Mouse (Mus musculus): ENCODE measurements around the gene Mrpl33. TPM values are rescaled to one million over a fixed set of nuclear protein-coding genes. Genes with fewer than 3 reads are reported as not detected.

The Mrpl33 gene
- polyA plus RNA-seq, 1 experiment from 2014 or later = 305 TPM

DNA sequence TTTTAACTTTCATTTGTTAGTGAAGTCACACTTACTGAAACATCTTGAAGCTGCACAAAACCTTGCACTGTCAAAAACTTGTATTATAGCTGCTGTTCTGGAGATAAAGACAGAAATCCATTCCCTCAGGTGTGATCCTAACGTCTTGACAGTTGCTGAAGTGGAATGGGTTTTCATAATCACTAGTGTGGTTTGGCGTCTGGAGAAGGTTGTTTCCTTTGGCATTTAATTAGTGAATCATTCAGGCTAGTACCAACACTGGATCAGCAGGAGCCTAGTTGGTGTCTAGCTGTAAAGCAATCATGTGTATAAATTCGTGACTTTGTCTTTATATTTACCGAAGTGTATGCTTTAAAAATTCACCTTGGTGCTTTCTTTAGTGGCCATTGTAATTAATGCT, 102.2 kb downstream of the Mrpl33 start:
- 53% methylated on average over 4 of the region's 4 CpGs for WGBS
- Histone ChIP-seq H3K27ac (replicated peaks; ENCODE audit: low read depth, low read length) (no peak overlapping the region), H3K4me3 (ENCODE audit: low read depth, low read length) (no peak overlapping the region)

DNA sequence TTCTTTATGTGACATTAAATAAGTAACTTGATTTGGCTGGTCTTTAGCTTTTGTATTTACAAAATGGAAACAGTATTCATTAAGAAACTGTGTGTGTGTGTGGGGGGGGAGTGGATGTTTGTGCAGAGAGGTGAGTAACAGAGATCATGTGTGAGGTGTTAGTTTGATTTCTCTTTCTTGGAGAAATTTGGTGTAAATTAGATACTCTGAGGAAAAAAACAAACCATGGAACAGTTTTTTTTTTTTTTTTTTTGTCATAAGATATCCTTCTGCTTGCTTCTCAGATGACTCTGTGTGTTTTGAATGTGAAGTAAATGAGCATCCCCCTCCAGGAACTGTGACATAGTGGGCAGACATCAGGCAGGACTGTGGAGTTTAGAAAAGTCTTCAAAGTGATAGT, 102.7 kb downstream of the Mrpl33 start:
- Histone ChIP-seq H3K27me3 (replicated peaks; ENCODE audit: control insufficient read depth, insufficient read depth, low read length) (no peaks in the 10 kb centered on the region), H3K27ac (replicated peaks; ENCODE audit: low read depth, low read length) (no peak overlapping the region), H3K36me3 (ENCODE audit: control insufficient read depth, insufficient read depth, low read length) (no peaks in the 10 kb centered on the region), H3K9me3 (ENCODE audit: control insufficient read depth, low read length) (no peaks in the 10 kb centered on the region), H3K9ac (ENCODE audit: low read depth, low read length) (no peak overlapping the region), H3K4me2 (ENCODE audit: low read depth, low read length) (no peak overlapping the region), H3K4me3 (ENCODE audit: low read depth, low read length) (no peak overlapping the region), H3K4me1 (ENCODE audit: control insufficient read depth, insufficient read depth, low read length) (peaks cover 8% of the 10 kb centered on the region)
- no peak for ATAC-seq (ENCODE audit: low read depth)
- no peak for DNase-seq (ENCODE audit: low spot score)

More for the DNA sequence above, 102.2 kb downstream of the Mrpl33 start:
- Histone ChIP-seq H3K4me1 (ENCODE audit: control insufficient read depth, insufficient read depth, low read length) (peaks cover 8% of the 10 kb centered on the region), H3K4me2 (ENCODE audit: low read depth, low read length) (peak overlapping the region; percentile 83; the same call in 1 of the 2 replicates), H3K9me3 (ENCODE audit: control insufficient read depth, low read length) (no peaks in the 10 kb centered on the region), H3K36me3 (ENCODE audit: control insufficient read depth, insufficient read depth, low read length) (no peaks in the 10 kb centered on the region), H3K27me3 (replicated peaks; ENCODE audit: control insufficient read depth, insufficient read depth, low read length) (no peaks in the 10 kb centered on the region), H3K9ac (ENCODE audit: low read depth, low read length) (no peak overlapping the region)
- no peak for DNase-seq (ENCODE audit: low spot score)
- ATAC-seq (ENCODE audit: low read depth) = no peak

DNA sequence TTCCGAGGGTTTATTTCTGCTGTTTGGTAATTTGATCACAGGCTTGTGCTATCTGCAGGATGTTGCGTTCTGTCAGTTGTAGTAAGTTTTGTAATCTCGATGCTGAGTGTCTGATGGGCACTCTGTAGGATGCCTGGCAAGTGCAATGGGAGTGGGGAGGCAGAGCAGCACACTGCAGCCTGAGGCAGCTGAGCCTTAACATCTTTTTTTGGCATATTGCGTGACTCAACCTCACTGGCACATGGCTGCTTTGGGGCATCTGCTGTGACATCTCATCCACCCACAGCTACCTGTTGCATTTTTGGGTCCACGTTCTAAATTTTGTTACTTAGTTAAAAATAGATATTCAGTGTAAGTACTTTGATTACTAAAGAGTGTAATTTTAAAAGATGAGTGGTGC, 108.2 kb downstream of the Mrpl33 start:
- H3K9ac ChIP-seq (ENCODE audit: low read depth, low read length) = no peak overlapping the region
- no peaks in the 10 kb centered on the region for H3K36me3 ChIP-seq (ENCODE audit: control insufficient read depth, insufficient read depth, low read length)
- H3K9me3 ChIP-seq (ENCODE audit: control insufficient read depth, low read length) = no peaks in the 10 kb centered on the region
- no peak overlapping the region for H3K4me3 ChIP-seq (ENCODE audit: low read depth, low read length)
- DNase-seq (ENCODE audit: low spot score) = no peak
- H3K27me3 ChIP-seq (replicated peaks; ENCODE audit: control insufficient read depth, insufficient read depth, low read length) = no peaks in the 10 kb centered on the region
- no peaks in the 10 kb centered on the region for H3K4me1 ChIP-seq (ENCODE audit: control insufficient read depth, insufficient read depth, low read length)
- ATAC-seq (ENCODE audit: low read depth) = no peak
- 80% methylated on average over 5 of the region's 5 CpGs for WGBS
- H3K27ac ChIP-seq (replicated peaks; ENCODE audit: low read depth, low read length) = no peak overlapping the region
- H3K4me2 ChIP-seq (ENCODE audit: low read depth, low read length) = no peak overlapping the region

DNA sequence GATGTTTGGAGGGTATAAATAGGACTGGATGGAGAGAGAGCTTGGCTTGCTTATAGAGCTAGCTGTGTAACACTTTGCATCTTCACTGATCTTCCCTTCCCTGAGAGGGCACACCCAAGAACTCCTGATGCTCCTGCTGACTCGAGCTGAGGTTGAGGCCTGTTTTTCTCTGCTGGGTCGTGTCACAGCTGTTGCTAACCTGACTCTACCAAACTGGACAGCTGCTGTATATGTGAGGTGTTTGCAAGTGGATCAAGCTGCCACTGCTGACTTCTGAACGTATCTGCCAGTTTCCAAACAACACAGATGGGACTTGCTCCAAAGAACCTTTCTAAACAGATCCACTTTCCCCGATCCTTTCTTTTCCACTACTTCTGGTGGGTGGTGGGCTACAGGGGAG, 110.1 kb downstream of the Mrpl33 start:
- no peak overlapping the region for H3K4me2 ChIP-seq (ENCODE audit: low read depth, low read length)
- H3K27ac ChIP-seq (replicated peaks; ENCODE audit: low read depth, low read length) = no peak overlapping the region
- no peaks in the 10 kb centered on the region for H3K4me1 ChIP-seq (ENCODE audit: control insufficient read depth, insufficient read depth, low read length)
- ATAC-seq (ENCODE audit: low read depth) (no peak), DNase-seq (ENCODE audit: low spot score) (no peak)
- 78% methylated on average over 4 of the region's 4 CpGs for whole genome bisulfite sequencing
- H3K9me3 ChIP-seq (ENCODE audit: control insufficient read depth, low read length) = no peaks in the 10 kb centered on the region
- no peak overlapping the region for H3K9ac ChIP-seq (ENCODE audit: low read depth, low read length)
- no peak overlapping the region for H3K4me3 ChIP-seq (ENCODE audit: low read depth, low read length)
- H3K27me3 ChIP-seq (replicated peaks; ENCODE audit: control insufficient read depth, insufficient read depth, low read length) = no peaks in the 10 kb centered on the region
- no peaks in the 10 kb centered on the region for H3K36me3 ChIP-seq (ENCODE audit: control insufficient read depth, insufficient read depth, low read length)

DNA sequence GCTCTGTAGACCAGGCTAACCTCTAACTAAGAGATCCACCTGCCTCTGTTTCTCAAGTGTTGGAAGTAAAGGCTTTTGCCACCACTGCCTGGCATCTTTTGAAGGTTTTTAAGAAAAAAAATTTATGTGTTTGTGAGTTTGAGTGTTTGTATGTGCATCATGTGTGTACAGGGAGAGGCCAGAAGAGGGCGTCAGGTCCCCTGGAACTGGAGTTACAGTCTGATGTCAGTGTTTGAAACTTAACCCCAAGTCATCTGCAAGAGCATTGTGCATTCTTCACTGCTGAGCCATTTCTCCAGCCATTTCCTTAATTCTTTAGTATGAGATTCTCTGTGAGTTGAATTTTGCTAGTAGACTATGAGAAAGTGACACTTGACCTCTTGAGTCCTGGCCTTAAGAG, 112.7 kb downstream of the Mrpl33 start:
- DNase-seq (ENCODE audit: low spot score) (no peak), ATAC-seq (ENCODE audit: low read depth) (no peak)
- Histone ChIP-seq H3K9ac (ENCODE audit: low read depth, low read length) (no peak overlapping the region), H3K27me3 (replicated peaks; ENCODE audit: control insufficient read depth, insufficient read depth, low read length) (no peaks in the 10 kb centered on the region), H3K36me3 (ENCODE audit: control insufficient read depth, insufficient read depth, low read length) (no peaks in the 10 kb centered on the region), H3K9me3 (ENCODE audit: control insufficient read depth, low read length) (no peaks in the 10 kb centered on the region), H3K4me2 (ENCODE audit: low read depth, low read length) (no peak overlapping the region), H3K4me1 (ENCODE audit: control insufficient read depth, insufficient read depth, low read length) (no peaks in the 10 kb centered on the region), H3K4me3 (ENCODE audit: low read depth, low read length) (no peak overlapping the region), H3K27ac (replicated peaks; ENCODE audit: low read depth, low read length) (no peak overlapping the region)
- 64% methylated on average over 1 of the region's 1 CpGs for WGBS

DNA sequence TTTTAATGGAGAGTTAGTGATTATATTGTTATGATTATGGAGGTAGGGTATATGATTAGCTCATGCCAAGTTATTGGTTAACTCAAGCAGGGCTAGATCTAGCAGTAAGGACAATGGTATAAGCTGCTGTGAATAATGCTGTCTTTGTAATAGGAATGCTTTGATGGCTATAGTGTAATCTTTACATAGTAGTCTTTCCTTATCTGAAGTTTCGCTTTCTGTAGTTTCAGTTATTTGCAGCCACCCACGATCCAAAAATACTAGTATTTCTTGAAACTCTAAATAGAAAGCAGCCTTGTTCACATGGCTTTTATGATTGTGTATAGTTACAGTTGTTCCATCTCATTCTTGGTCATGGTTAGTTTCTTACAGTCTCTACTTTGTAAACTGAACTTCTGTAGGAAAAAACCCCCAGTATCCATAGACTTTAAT, 116.6 kb downstream of the Mrpl33 start:
- H3K27me3 ChIP-seq (replicated peaks; ENCODE audit: control insufficient read depth, insufficient read depth, low read length) = no peaks in the 10 kb centered on the region
- ATAC-seq (ENCODE audit: low read depth) (no peak), DNase-seq (ENCODE audit: low spot score) (no peak)
- no peak overlapping the region for H3K9ac ChIP-seq (ENCODE audit: low read depth, low read length)
- H3K27ac ChIP-seq (replicated peaks; ENCODE audit: low read depth, low read length) = no peak overlapping the region
- no peaks in the 10 kb centered on the region for H3K9me3 ChIP-seq (ENCODE audit: control insufficient read depth, low read length)
- H3K36me3 ChIP-seq (ENCODE audit: control insufficient read depth, insufficient read depth, low read length) = no peaks in the 10 kb centered on the region
- H3K4me2 ChIP-seq (ENCODE audit: low read depth, low read length) = no peak overlapping the region
- H3K4me1 ChIP-seq (ENCODE audit: control insufficient read depth, insufficient read depth, low read length) = 0 out of 2 replicates have a peak, but pooled peaks cover 2% of the 10 kb centered on the region
- 78% methylated on average over 2 of the region's 2 CpGs for WGBS
- H3K4me3 ChIP-seq (ENCODE audit: low read depth, low read length) = no peak overlapping the region

DNA sequence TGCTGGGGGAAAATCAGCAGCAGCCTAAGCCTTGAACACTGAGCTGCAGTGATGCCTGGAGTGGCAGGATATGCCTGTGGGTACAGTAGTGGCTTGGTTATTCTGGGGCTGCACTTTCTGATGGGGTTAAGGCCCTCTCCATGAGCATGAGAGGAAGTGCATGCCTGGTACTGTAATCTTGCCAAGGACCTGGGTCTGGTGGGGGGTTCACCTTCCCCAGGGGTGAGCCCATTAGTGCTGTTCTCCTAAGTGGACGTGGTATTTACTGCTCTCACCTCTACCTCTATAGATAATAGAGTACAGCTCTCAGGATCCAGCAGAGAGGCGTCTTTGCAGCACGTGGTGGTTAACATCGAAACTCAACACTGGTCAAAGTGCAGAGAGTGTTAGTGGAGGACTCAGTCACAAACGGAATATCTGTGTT, 117.1 kb downstream of the Mrpl33 start:
- DNase-seq (ENCODE audit: low spot score) = no peak
- Histone ChIP-seq H3K27ac (replicated peaks; ENCODE audit: low read depth, low read length) (no peak overlapping the region), H3K27me3 (replicated peaks; ENCODE audit: control insufficient read depth, insufficient read depth, low read length) (no peaks in the 10 kb centered on the region), H3K36me3 (ENCODE audit: control insufficient read depth, insufficient read depth, low read length) (no peaks in the 10 kb centered on the region), H3K4me1 (ENCODE audit: control insufficient read depth, insufficient read depth, low read length) (0 out of 2 replicates have a peak, but pooled peaks cover 2% of the 10 kb centered on the region), H3K4me3 (ENCODE audit: low read depth, low read length) (no peak overlapping the region), H3K9me3 (ENCODE audit: control insufficient read depth, low read length) (no peaks in the 10 kb centered on the region), H3K4me2 (ENCODE audit: low read depth, low read length) (no peak overlapping the region), H3K9ac (ENCODE audit: low read depth, low read length) (no peak overlapping the region)
- ATAC-seq (ENCODE audit: low read depth) = no peak
- WGBS = 71% methylated on average over 5 of the region's 5 CpGs

Small RNAs within 50 kb of the gene (microRNA-seq; reads per million reads assigned to microRNA genes)
- gene Mir3473e (ENCODE audit: borderline number of aligned reads) = not detected

Other genes starting within 250 kb of the Mrpl33 start
- 39.1 and 43.6 TPM in 2 replicates for gene Zfp512, start 144.5 kb upstream of the Mrpl33 start, polyA plus RNA-seq (2014; fragmentation: Nextera tagmentation; extraction: Ambion mirVana)
- not detected in 2 replicates for gene 4930548H24Rik, start 111.2 kb upstream of the Mrpl33 start, polyA plus RNA-seq (2014; fragmentation: Nextera tagmentation; extraction: Ambion mirVana)
- gene Gpn1, start 102.2 kb upstream of the Mrpl33 start, polyA plus RNA-seq (2014; fragmentation: Nextera tagmentation; extraction: Ambion mirVana) = 43.0 and 53.1 TPM in 2 replicates
- gene Slc4a1ap, start 69.9 kb upstream of the Mrpl33 start, polyA plus RNA-seq (2014; fragmentation: Nextera tagmentation; extraction: Ambion mirVana) = 22.4 and 23.4 TPM in 2 replicates
- gene Supt7l, start 69.1 kb upstream of the Mrpl33 start, polyA plus RNA-seq (2014; fragmentation: Nextera tagmentation; extraction: Ambion mirVana) = 9.5 and 11.4 TPM in 2 replicates
- 3.6 TPM in 2 replicates for gene Rbks, start 100.7 kb downstream of the Mrpl33 start, polyA plus RNA-seq (2014; fragmentation: Nextera tagmentation; extraction: Ambion mirVana)
- 37.6 and 38.0 TPM in 2 replicates for gene Babam2, start 100.7 kb downstream of the Mrpl33 start, polyA plus RNA-seq (2014; fragmentation: Nextera tagmentation; extraction: Ambion mirVana)